Mouse (Mus musculus) frontal cortex, adult (tissue): Measurements from ENCODE around the gene L1td1.

Experiments
- ATAC-seq: cut with Nextera tagmentation; 2 replicates; pipeline ENCODE4 v1.9.2; 2017; ENCODE audit warnings: mild to moderate bottlenecking, moderate library complexity, mixed read lengths; ENCODE audit not compliant: low TSS enrichment

Gene L1td1

DNA sequence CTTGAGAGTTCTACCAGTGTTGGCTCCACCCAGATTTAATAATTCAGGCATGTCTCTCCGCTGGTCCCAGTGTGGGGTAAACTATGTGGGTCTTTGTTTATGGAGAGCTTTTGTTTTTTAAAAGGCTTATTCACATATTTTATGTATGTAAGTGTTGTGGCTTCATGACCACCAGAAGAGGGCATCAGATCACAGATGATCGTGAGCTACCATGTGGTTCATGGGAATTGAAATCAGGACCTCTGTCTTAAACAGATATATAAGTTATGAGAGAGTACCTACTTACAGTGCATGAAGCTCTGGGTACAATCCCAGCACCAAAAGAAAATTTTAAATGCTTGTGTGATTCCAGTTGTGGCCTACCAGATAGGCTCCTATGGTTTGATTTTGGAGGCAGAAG, 13.2 kb downstream of the L1td1 start:
- peak; percentile 80 for ATAC-seq

DNA sequence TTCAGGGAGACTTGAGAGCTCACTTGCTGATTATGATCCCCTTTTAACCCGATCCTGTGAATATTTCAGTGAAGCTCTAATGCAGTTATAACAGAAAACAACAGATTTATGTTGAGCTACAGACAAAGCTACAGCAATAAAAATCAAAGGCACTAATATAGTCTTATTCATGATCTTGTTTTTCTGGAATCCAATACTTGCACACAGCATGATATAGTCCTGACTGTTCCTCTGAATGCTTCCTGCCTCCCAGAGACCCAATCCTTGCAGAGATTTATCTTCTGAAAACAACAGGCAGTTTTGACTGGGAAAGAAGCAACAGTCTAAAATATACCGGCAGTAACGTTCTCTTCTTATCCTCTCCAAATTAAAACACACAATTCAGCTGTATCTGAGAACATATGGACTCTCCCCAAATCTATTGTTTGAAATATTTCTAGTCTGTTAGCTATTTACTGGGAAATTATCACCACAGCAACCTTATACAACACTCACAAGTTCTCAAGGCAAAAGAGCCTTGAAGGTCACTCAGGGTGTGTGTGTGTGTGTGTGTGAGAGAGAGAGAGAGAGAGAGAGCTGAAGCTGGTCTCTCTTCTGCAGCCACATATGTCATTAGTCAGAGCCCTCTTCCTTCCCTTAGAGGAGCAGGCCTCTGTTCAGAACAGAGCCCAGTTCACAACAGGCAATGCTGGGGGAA, 16.8 kb downstream of the L1td1 start:
- no peak for ATAC-seq

- no peak for ATAC-seq
Observed at GRCm38 (mm10) chr4:98743906-98744210, 17.3 kb downstream of the L1td1 start.

DNA sequence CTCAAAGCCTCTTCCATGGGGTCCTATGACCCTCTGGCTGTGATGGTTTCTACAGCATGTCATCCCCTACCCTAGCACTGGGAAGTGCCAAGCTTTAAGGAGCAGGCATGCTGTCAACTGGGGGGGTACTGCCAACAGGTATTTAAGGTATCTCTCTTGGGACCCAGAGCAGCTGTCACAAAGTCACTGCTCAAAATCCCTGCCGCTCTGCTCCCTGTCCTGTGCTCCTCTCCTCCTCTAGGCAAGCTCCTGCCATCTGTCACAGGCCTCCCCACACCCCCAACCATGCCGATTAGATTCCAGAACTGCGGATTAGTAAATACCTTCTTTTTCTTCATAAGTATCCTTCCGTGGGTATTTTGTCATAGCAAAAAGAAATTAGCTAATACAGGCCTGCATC, 27.9 kb downstream of the L1td1 start:
- no peak for ATAC-seq

- no peak for ATAC-seq
Observed at GRCm38 (mm10) chr4:98756141-98756540, 29.6 kb downstream of the L1td1 start.

GRCm38 (mm10) chr4:98758012-98758821, 31.7 kb downstream of the L1td1 start:
- ATAC-seq = peak; percentile 65

GRCm38 (mm10) chr4:98758872-98759518, 32.5 kb downstream of the L1td1 start:
- peak; percentile 79 for ATAC-seq

GRCm38 (mm10) chr4:98767134-98768133, 40.9 kb downstream of the L1td1 start:
- ATAC-seq = no peak

DNA sequence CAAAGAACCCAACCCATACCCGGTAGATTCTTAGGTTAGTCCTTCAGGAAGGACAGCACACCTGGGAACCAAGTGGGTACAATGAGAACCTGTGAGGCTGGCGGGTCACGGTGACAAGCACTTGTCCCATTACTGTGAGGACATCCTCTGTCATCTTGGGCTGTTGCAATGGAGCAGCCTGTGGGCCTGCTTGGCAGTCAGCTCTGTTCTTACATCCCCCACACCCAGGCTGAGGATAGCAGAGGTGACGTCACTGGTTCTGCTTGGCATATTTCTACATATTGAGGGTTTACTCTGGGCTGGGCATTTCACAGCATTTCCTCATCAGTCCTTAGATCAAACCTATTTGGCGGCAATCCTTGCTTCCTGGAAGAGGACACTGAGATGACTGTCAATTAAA, 47.3 kb downstream of the L1td1 start:
- ATAC-seq = peak; percentile 69; the same call in 1 of the 2 replicates

- ATAC-seq = no peak
Observed at GRCm38 (mm10) chr4:98776721-98777427, 50.3 kb downstream of the L1td1 start.

DNA sequence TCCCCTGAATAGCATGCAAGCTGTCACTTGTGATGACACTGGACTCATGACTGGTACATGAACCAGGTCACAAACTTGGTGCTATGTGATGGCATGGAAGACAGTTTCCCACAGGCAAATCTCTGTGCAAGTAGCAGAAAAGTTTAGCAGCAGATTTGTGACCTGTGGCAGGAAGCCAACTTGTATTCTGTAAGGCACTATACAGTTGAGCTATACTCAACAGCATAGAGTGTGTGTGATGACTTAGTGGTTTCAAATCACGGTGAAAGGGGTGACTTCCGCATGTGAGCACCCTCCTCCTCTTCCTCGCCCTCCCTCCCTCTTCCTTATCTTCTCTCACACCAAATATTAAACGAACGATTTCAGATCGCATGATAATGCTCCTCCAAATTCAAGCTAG, 50.9 kb downstream of the L1td1 start:
- no peak for ATAC-seq

DNA sequence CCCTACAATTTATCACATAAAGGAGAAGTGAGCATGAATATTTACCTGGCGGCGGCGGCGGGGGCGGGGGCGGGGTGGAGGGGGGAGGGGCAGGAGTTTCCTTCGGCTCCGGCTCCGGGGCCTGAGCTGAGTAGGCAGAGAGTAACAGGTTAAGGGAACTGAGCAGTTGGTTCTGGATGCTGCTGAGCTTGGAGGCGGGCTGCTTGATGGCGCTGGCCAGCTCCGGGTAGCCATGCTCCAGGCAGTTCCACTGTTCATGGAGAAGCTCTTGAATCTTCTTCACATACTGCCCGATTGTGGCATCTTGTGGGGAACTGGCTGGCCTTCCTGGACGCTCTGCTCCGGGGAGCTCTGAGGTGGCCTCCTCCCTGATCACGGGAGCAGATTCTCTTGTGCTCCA, 51.7 kb downstream of the L1td1 start:
- peak; percentile 39 for ATAC-seq

- ATAC-seq = no peak
Observed at GRCm38 (mm10) chr4:98785851-98786250, 59.3 kb downstream of the L1td1 start.

GRCm38 (mm10) chr4:98786281-98786680, 59.7 kb downstream of the L1td1 start:
- ATAC-seq = no peak
